Comparison of ENCODE assay signal across 15 mouse cellular contexts in genomic region chr19:31497386-31497785, GRCm38 (mm10).
"Had no signal": no experiment of that assay in that cellular context is flagged by ENCODE, and none has a peak within 500 bp of the region (broad histone marks: within the 10 kb centered on the region; RNA-seq: fewer than 3 reads in every experiment).

No protein-coding gene starts in this region.

- H3K9me3 ChIP-seq: neural tube, embryonic 13.5 days; neural tube, embryonic 15.5 days; stomach, embryonic 15.5 days had no signal

- H3K4me2 ChIP-seq: neural tube, embryonic 13.5 days; neural tube, embryonic 15.5 days; stomach, embryonic 15.5 days had no signal

- H3K4me1 ChIP-seq: neural tube, embryonic 13.5 days; neural tube, embryonic 15.5 days; stomach, embryonic 15.5 days had no signal

- DNase-seq: retina, postnatal 1 day; right cerebral cortex, adult 18-20 months; right cerebral cortex, postnatal 14 days; right cerebral cortex, postnatal 25 days; right cerebral cortex, postnatal 4 days; spleen, adult 18-20 months; thymus, adult 18-20 months; thymus, adult 2 months; thymus, postnatal 14 days; thymus, postnatal 25 days; thymus, postnatal 4 days had no signal

- H3K27ac ChIP-seq: neural tube, embryonic 13.5 days; neural tube, embryonic 15.5 days; stomach, embryonic 15.5 days; stomach, postnatal 0 days had no signal

- H3K36me3 ChIP-seq: neural tube, embryonic 13.5 days; neural tube, embryonic 15.5 days; stomach, embryonic 15.5 days had no signal

- H3K9ac ChIP-seq: neural tube, embryonic 13.5 days; neural tube, embryonic 15.5 days; stomach, embryonic 15.5 days had no signal

- H3K4me3 ChIP-seq: neural tube, embryonic 13.5 days; neural tube, embryonic 15.5 days; stomach, embryonic 15.5 days had no signal

- H3K27me3 ChIP-seq: neural tube, embryonic 13.5 days; neural tube, embryonic 15.5 days; stomach, embryonic 15.5 days had no signal
